Mouse (Mus musculus) thymus, postnatal 0 days (tissue): ENCODE results near the gene Fthl17d. TPM values are rescaled to one million over a fixed set of nuclear protein-coding genes. Genes with fewer than 3 reads are reported as not detected.
"Not testable (repeated sequence)": the region's sequence is repeated elsewhere in the genome, so short reads cannot be mapped to it uniquely, and the experiment has no call there.

ENCODE experiments used
- DNase-seq: peaks from one replicate; pipeline ENCODE4 v3.0.0-alpha.2; 2015; ENCODE audit warnings: low spot score
- polyA plus RNA-seq: library from polyadenylated mRNA; unstranded; fragments of >200 nt; fragmentation: Nextera tagmentation; extraction: Ambion mirVana; gene quantifications from 2 replicates; pipeline ENCODE4 v1.2.1, GENCODE M21; 2015

Fthl17d gene
- polyA plus RNA-seq: not detected in 2 replicates

- DNase-seq: not testable (repeated sequence)
Measured at GRCm38 (mm10) chrX:8986655-8987054, at the start of gene Fthl17d. Fthl17d (minus strand) TSS chrX:8986755.

- not testable (repeated sequence) for DNase-seq
Measured at GRCm38 (mm10) chrX:9033193-9033592, 46.6 kb upstream of the Fthl17d start, which contains the start of gene Fthl17e. Fthl17e (plus strand) TSS chrX:9033493.

- no peak for DNase-seq
Measured at GRCm38 (mm10) chrX:9019481-9019880, 32.9 kb upstream of the Fthl17d start.

- DNase-seq: no peak
Measured at GRCm38 (mm10) chrX:9016079-9016478, 29.5 kb upstream of the Fthl17d start.

GRCm38 (mm10) chrX:8976459-8976858, 10.1 kb downstream of the Fthl17d start, which contains the start of gene Fthl17c:
Fthl17c (minus strand) TSS chrX:8976559.
- not testable (repeated sequence) for DNase-seq

GRCm38 (mm10) chrX:8964618-8965017, 21.9 kb downstream of the Fthl17d start:
- not testable (repeated sequence) for DNase-seq

GRCm38 (mm10) chrX:8962875-8963274, 23.7 kb downstream of the Fthl17d start, which contains the start of gene Fthl17b:
Fthl17b (minus strand) TSS chrX:8962975.
- not testable (repeated sequence) for DNase-seq

- peak; percentile 39 for DNase-seq
Measured at GRCm38 (mm10) chrX:8948130-8948805, 38.3 kb downstream of the Fthl17d start.

- no peak for DNase-seq
Measured at GRCm38 (mm10) chrX:8944041-8944440, 42.5 kb downstream of the Fthl17d start.

Other genes with a start within 250 kb of the Fthl17d start
- not detected in 2 replicates for gene Ssx9, start 238.3 kb downstream of the Fthl17d start, polyA plus RNA-seq
- not detected in 2 replicates for gene Ssxb5, start 183.1 kb downstream of the Fthl17d start, polyA plus RNA-seq
- not detected in 2 replicates for gene Gm6592, start 142.8 kb downstream of the Fthl17d start, polyA plus RNA-seq
- gene Gm5751, start 112.5 kb downstream of the Fthl17d start, polyA plus RNA-seq: not detected in 2 replicates
- gene B630019K06Rik, start 94.4 kb downstream of the Fthl17d start, polyA plus RNA-seq: 0.67 and 0.78 TPM in 2 replicates
- gene Fthl17b, start 23.8 kb downstream of the Fthl17d start, polyA plus RNA-seq: not detected in 2 replicates
- not detected in 2 replicates for gene Fthl17c, start 10.2 kb downstream of the Fthl17d start, polyA plus RNA-seq
- gene Fthl17e, start 46.7 kb upstream of the Fthl17d start, polyA plus RNA-seq: not detected in 2 replicates
- not detected in 2 replicates for gene Fthl17f, start 76.3 kb upstream of the Fthl17d start, polyA plus RNA-seq
- gene 4930402K13Rik, start 117.8 kb upstream of the Fthl17d start, polyA plus RNA-seq: not detected in 2 replicates
- 0.37 and 0.88 TPM in 2 replicates for gene Lancl3, start 213.1 kb upstream of the Fthl17d start, polyA plus RNA-seq